Mouse (Mus musculus): ENCODE results near the gene Actr3b.

DNA sequence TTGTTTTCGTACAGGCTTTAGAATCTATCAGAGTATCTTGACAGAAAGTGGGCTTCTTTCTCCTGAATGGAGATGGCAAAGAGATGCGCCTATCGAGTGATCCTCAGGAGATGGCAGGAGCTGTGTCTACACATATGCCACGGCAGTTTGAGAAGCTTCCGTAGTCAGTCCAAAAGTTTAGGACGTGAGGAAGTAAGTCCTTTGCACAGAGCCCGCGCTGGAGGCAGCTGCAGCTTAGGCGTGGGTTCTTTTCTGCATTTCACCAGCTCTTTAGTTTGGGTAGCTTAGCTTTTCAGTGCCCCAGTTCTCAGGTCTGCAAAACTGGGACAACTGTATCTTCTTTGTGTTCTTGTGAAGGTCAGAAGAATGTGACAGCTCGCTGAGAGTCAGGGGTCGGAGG is 38.0 kb downstream of the Actr3b start:
- TF ChIP-seq EP300 (IDR thresholded peaks at IDR 0.05; ENCODE audit: insufficient read depth, low read depth, low read length) (no peak), POLR2A (IDR thresholded peaks at IDR 0.05; ENCODE audit: insufficient read depth, low read length) (no peak)

Measured in ES-Bruce4 (cell line).